Mouse (Mus musculus) left cerebral cortex, adult 18-20 months (tissue): ENCODE data around the gene Cacna1a. TPM values are rescaled to one million over a fixed set of nuclear protein-coding genes. Genes with fewer than 3 reads are reported as not detected.

Experiments
- DNase-seq, 2 experiments: peaks; one replicate each; pipeline ENCODE4 v3.0.0; 2021 to 2022; ENCODE audit warnings: low spot score in 2 of 2, mixed read lengths in 1 of 2
- total RNA-seq, 2 experiments: library from RNA; stranded (reverse); gene quantifications; 2 replicates each; pipeline ENCODE4 v1.2.3; 2021

Cacna1a gene
- total RNA-seq, 2 experiments from 2014 or later: 188 to 195 TPM

GRCm38 (mm10) chr8:84413886-84414851 is 25.9 kb downstream of the Cacna1a start:
- peak; percentile 68 to 79 for DNase-seq

DNA sequence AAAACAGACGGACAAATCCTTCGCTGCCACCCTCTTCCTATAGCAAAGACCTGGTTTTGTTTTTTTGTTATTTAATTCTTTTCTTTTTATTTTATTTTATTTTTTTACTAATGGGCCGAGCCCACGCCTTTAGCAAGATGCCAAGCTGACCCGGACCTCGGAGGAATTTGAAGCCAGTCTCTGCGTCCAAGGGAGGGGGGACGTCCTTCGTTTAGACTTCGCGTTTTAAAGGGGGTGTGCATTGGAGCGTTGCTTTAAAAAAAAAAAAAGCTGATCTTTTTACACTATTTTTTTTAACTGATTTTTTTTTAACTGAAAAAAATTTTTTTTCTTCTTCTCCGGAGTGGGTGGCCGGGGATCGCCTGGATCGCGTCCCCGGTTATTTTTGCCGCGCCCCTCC is 26.7 kb downstream of the Cacna1a start:
- no peak for DNase-seq

DNA sequence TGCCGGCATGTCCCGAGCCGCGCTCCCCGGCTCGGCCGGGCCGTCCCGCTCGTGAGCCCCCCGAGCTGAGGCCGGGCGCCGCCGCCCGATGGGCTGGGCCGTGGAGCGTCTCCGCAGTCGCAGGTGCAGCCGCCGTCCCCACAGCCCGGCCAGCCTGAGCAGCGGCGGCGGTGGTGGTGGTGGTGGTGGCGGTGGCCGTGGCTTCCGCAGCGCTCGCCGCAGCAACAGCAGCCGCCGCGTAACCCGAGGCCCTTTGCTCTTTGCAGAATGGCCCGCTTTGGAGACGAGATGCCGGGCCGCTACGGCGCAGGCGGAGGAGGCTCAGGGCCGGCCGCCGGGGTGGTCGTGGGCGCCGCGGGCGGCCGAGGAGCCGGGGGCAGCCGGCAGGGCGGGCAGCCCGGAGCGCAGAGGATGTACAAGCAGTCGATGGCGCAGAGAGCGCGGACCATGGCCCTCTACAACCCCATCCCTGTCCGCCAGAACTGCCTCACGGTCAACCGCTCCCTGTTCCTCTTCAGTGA is 27.2 kb downstream of the Cacna1a start:
- peak; percentile 22 to 46 for DNase-seq

DNA sequence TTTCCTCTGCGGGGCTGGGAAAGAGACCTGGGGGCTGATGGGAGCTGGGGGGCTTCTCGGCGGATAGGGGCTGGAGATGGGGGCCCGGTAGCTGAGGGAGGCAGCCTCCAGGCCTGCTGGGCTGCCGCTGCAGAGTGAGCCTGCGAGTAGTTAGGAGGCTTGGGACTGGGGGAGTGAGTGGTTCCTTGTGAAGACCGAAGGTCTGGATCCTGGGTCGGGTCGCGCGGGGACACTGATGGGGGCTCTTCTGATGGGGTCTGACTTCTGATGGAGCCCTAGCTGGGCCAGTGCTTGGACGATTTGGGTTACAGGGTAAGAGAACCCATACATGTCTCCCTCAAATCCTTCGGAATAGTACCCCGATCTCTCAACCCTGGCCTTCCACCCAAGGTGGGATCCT is 27.8 kb downstream of the Cacna1a start:
- DNase-seq: no peak

- DNase-seq: peak in 1 of 2 experiments; percentile 50
Measured at GRCm38 (mm10) chr8:84416915-84417314, 28.7 kb downstream of the Cacna1a start.

- DNase-seq: no peak
Measured at GRCm38 (mm10) chr8:84417840-84418239, 29.6 kb downstream of the Cacna1a start.

DNA sequence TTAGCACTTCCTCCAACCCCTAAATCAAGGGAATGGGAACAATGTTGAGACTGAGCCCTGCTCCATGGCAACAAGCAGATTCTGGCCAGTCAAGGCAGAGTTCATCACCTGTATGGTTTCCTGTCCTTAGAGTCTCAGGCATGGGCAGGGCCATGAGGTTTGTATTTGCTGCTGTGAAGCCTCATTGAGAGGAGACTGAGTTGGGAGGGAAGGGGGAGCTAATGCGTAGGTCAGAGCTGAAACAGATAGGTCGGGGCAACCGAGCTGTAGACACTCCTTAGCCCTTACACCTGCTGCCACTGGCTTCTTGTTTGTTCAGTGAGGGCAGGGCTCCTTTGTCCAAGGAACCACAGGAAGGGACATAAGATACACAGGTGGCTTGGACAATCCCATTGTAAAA is 36.2 kb downstream of the Cacna1a start:
- DNase-seq: no peak

DNA sequence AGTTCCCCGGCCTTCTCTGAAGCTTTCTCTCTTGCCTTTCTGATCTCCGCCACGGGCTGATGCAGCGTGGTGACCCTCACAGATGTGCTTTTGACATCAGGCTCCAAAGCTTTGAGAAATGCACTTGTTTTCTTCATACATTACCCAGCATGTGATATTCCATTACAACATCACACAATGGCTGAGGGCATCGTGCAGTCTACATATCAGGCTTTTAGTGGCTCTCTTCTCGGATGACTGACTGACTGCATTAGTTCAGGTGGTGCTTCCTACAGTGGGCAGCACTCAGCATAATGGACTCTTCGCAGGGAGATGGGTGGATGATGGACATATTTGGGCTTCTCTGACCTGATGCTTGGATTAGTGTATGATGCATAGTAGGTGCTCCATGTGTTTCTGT is 37.8 kb downstream of the Cacna1a start:
- no peak for DNase-seq

GRCm38 (mm10) chr8:84426582-84426981 is 38.3 kb downstream of the Cacna1a start:
- DNase-seq: no peak

GRCm38 (mm10) chr8:84428034-84428433 is 39.8 kb downstream of the Cacna1a start:
- DNase-seq: no peak

DNA sequence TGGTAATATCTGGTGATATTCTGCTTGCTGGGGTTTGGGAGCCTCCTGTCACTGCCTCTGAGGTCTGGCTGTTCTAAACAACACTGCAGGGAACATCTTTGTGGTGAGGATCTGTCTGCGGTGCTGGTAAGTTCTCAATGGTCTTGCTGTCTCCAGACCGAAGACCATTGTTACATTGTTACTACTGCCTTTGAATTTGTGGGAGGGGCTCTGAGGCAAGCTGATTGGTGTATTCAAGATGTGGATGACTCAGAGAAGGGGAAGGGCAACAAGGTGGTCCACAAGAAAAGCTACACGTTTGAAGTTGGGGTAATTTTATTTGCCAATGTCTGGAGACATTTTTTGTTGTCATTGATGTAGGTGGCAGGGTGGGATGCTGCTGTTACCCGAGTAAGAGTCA is 40.8 kb downstream of the Cacna1a start:
- no peak for DNase-seq

- DNase-seq: peak; percentile 22 to 43
Measured at GRCm38 (mm10) chr8:84429492-84429891, 41.3 kb downstream of the Cacna1a start.

GRCm38 (mm10) chr8:84435370-84435769 is 47.1 kb downstream of the Cacna1a start:
- no peak for DNase-seq

GRCm38 (mm10) chr8:84439813-84440212 is 51.6 kb downstream of the Cacna1a start:
- no peak for DNase-seq

DNA sequence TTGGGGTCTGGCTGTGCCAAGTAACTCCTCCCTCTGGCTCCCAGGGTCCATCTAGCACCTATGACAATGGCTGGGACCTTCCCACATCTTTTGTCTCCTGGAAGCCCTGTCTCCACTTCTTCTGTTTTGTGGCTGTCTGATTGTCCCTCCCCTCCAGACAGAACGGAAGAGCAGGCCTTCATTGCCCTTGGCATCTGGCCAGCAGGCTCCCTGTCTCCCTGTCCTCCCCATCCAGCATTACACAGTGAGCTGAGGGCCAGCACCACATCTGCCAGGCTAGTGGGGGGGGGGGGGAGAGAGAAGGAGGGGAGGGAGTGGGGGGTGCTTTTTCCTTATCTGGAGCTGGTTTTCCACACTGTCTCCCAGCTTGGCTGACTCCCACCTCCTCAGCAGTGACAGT is 53.8 kb downstream of the Cacna1a start:
- no peak for DNase-seq

- no peak for DNase-seq
Measured at GRCm38 (mm10) chr8:84446571-84446991, 58.3 kb downstream of the Cacna1a start.

DNA sequence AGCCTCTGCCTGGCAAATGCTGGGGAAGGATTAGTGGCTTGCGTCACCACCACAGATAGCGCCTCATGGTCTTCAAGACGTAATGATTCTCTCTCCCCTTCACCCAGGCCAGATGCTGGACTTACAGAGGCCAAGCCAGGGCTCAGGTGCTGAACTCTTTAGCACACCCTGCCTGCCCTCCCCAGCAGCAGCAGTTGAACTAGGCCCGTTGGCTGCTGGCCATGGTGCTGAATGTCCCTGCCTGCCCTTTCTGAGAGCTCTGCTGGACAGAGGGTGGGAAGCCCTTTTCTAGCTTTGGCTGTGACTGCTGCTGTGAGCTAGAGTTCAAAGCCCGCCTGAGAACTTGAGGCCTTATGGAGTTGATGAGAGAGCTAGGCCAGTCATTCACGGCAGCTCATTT is 66.3 kb downstream of the Cacna1a start:
- DNase-seq: no peak

GRCm38 (mm10) chr8:84458853-84459252 is 70.6 kb downstream of the Cacna1a start:
- peak; percentile 40 to 43 for DNase-seq

DNA sequence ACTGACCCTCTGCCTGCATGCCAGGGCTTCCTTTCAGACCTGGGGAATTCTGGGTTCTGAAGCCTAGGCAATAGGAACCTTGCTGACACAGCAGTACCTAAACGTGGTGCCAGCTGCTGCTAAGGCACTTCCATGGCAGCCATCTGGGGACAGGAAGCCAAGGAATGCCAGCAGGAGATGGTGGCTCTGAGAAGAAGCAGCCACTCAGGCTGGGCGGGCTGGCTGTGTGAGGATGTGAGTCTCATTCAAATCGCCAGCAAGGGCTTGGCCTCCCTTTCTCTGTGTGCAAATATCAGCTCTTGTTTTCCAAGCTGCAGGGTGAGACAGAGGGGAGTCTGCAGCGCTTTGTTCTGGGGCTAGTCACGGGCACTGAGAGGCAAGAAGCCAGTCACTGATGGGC is 71.0 kb downstream of the Cacna1a start:
- DNase-seq: peak; percentile 48 to 53

- no peak for DNase-seq
Measured at GRCm38 (mm10) chr8:84460698-84461097, 72.5 kb downstream of the Cacna1a start.

GRCm38 (mm10) chr8:84466932-84467331 is 78.7 kb downstream of the Cacna1a start:
- DNase-seq: no peak

DNA sequence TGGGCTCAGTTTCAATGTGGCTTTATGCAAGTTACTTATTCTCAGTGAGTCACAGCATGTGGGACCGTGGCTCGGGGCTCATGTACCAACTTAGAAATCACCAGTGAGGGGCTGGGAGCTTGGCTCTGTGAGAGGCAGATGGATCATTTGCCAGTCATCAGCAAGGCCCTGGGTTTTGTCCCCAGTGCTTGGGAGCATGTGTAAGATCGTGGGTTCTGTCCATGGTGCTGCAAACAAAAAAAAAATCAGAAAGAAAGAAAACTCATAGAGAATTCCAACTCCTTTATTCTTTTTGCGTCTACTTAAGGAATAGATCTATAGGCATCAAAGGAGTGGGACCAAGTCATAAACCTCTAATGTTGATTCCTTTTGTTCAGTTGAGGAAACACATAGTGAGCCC is 80.8 kb downstream of the Cacna1a start:
- no peak for DNase-seq
